Mouse (Mus musculus): ENCODE results near the gene Arsb. TPM values are rescaled to one million over a fixed set of nuclear protein-coding genes. Genes with fewer than 3 reads are reported as not detected.

Arsb gene
- polyA plus RNA-seq, 1 experiment: 49.7 TPM

DNA sequence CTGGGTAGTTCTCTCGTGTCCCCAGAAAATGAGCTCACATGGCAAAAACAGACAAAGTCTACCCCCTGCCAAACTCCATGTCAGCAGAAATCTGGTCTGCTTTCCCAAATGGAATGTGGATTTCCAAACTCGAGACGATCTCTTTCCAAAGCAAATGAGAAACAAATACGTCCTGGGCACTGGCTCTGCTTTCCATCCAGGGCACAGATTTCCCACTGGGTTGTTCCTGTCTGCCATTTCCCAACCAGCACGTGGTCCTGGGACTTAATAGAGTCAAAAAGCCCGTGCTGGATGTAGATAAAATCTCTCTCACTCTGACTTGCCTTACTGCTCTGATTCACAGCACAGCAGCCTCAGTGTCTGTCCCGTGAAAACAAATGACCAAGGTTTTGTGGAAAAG is 139.6 kb downstream of the Arsb start:
- 6% methylated on average over 7 of the region's 7 CpGs for WGBS
- peaks cover 7% of the 10 kb centered on the region for H3K4me1 ChIP-seq (ENCODE audit: control insufficient read depth, insufficient read depth, low read length)
- no peak overlapping the region for H3K27ac ChIP-seq (ENCODE audit: insufficient read depth, low read length)
- no peak overlapping the region for H3K4me3 ChIP-seq (replicated peaks; ENCODE audit: insufficient read depth, low read depth, low read length)
- TF ChIP-seq POLR2A (IDR thresholded peaks at IDR 0.05; ENCODE audit: borderline replicate concordance, insufficient read depth, low read length) (no peak), CTCF (IDR thresholded peaks at IDR 0.05; ENCODE audit: borderline replicate concordance, insufficient read depth, low read depth, low read length) (no peak)
- H3K27me3 ChIP-seq (ENCODE audit: control insufficient read depth, insufficient read depth, low read length): no peaks in the 10 kb centered on the region
- peak; percentile 31 to 52 for DNase-seq

DNA sequence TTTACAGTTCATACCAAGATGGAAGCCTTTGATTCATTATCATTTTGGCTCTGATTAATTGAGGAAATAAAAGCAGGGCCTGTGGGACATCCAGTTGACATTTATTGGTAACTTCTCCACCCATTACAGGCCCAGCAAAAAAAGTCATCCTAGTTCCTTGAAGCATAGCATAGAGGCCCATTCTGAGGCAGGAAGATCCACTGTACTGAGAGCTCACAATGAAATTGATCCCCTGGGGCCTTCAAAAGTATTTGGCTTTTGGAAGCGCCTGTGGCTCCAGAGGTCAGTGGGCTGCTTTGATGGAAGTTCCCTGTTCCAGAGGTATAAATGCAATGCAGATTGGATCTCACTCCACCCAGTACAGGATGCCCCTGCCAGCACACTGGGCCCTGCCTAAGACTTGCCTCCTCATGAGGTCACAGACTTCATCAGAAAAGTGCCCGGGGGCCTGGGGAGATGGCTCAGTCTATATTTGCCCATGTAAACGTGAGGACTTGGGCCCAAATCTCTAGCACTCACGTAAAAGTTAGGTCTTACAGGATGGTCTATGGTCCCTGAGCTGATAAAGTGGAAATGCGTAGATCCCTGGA is 141.0 kb downstream of the Arsb start:
- no peak overlapping the region for H3K27ac ChIP-seq (ENCODE audit: insufficient read depth, low read length)
- peaks cover 7% of the 10 kb centered on the region for H3K4me1 ChIP-seq (ENCODE audit: control insufficient read depth, insufficient read depth, low read length)
- WGBS: 95% methylated on average over 5 of the region's 5 CpGs
- no peak for TF ChIP-seq POLR2A (IDR thresholded peaks at IDR 0.05; ENCODE audit: borderline replicate concordance, insufficient read depth, low read length)
- TF ChIP-seq CTCF (IDR thresholded peaks at IDR 0.05; ENCODE audit: borderline replicate concordance, insufficient read depth, low read depth, low read length): no peak
- no peaks in the 10 kb centered on the region for H3K27me3 ChIP-seq (ENCODE audit: control insufficient read depth, insufficient read depth, low read length)
- DNase-seq: no peak
- no peak overlapping the region for H3K4me3 ChIP-seq (replicated peaks; ENCODE audit: insufficient read depth, low read depth, low read length)

DNA sequence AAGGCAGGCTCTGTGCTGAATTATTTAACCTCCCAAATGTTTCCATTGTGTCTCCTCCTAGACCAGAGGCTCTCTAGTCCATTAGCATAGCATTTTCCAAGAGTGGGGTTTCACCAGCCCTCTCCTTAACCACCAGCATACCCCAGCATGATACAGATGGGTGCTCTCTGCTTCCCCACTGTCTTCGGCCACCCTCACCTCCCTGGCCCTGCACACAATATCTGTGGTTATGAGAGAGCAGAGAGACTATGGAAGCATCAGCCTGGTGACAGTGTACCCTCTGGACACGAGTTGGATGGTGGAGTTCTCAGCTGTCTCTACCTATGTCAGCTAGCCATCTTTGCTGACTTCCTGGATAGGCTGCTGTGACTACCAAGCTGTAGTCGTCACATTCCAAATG is 142.8 kb downstream of the Arsb start:
- TF ChIP-seq POLR2A (IDR thresholded peaks at IDR 0.05; ENCODE audit: borderline replicate concordance, insufficient read depth, low read length): no peak
- TF ChIP-seq CTCF (IDR thresholded peaks at IDR 0.05; ENCODE audit: borderline replicate concordance, insufficient read depth, low read depth, low read length): no peak
- Histone ChIP-seq H3K27me3 (ENCODE audit: control insufficient read depth, insufficient read depth, low read length) (no peaks in the 10 kb centered on the region), H3K27ac (ENCODE audit: insufficient read depth, low read length) (no peak overlapping the region), H3K4me1 (ENCODE audit: control insufficient read depth, insufficient read depth, low read length) (peaks cover 7% of the 10 kb centered on the region), H3K4me3 (replicated peaks; ENCODE audit: insufficient read depth, low read depth, low read length) (no peak overlapping the region)
- 87% methylated on average over 3 of the region's 3 CpGs for WGBS
- no peak for DNase-seq

DNA sequence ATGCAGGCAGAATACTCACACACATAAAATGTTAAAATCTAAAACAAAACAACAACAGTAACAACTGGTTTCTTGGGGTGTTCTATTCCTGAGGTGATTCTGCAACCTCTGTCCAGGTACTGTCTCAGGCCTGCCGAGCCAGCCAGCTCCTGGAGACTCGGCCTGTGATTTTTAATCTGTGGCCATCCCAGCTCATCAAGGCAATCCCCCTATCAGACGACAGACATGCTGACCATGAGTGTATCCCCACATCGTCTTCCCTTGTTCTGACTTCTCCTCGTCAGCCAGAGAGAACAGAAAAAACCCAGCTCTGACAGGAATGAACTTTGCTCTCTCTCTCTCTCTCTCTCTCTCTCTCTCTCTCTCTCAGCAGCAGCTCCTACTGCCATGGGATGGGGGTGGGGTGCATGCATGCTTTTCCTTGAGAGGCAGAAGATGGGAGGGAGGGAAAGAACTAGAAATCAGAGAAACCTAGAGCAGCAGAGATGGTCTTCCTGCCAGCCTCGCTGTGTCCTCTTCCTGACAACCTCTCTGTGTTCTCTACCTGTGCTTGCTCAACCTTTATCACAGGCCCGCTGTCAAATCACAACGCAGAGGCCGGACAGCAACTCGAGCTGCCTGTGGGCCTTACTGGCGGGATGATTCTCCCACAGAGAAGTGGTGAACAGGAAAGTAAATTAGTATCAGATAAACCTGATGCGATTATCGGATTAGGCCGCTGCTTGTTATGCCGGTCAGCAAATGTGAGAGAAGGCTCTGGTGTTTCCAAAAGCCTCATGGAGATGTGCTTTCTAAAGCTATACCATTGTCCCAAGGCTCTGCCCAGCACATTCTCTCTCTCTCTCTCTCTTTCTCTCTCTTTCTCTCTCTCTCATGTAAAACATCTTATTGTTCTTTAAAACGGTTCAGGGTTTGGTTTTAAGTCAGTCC is 144.5 kb downstream of the Arsb start:
- Histone ChIP-seq H3K27ac (ENCODE audit: insufficient read depth, low read length) (no peak overlapping the region), H3K27me3 (ENCODE audit: control insufficient read depth, insufficient read depth, low read length) (no peaks in the 10 kb centered on the region), H3K4me1 (ENCODE audit: control insufficient read depth, insufficient read depth, low read length) (peaks cover 7% of the 10 kb centered on the region), H3K4me3 (replicated peaks; ENCODE audit: insufficient read depth, low read depth, low read length) (no peak overlapping the region)
- DNase-seq: no peak
- no peak for TF ChIP-seq CTCF (IDR thresholded peaks at IDR 0.05; ENCODE audit: borderline replicate concordance, insufficient read depth, low read depth, low read length)
- no peak for TF ChIP-seq POLR2A (IDR thresholded peaks at IDR 0.05; ENCODE audit: borderline replicate concordance, insufficient read depth, low read length)
- WGBS: 85% methylated on average over 16 of the region's 16 CpGs

DNA sequence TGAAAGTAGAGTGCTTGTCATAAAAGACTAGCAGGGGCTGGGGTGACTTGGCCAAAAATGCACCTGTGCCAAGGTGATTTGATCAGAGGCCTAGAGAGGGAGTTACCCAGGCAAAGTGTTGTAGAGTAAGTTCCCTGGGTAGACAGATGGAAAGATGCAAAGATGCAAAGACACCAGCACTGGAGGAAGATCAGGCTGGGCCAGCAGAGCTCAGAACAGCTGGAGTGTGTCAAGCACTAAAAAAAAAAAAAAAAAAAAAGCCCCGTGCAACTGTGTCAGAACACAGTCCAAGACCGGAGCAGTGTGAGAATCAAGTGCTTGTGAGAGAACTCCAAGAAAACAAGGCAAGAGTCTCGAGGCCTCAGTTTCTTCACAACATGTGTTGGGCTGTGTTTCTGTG is 148.1 kb downstream of the Arsb start:
- Histone ChIP-seq H3K27me3 (ENCODE audit: control insufficient read depth, insufficient read depth, low read length) (no peaks in the 10 kb centered on the region), H3K4me1 (ENCODE audit: control insufficient read depth, insufficient read depth, low read length) (no peaks in the 10 kb centered on the region), H3K4me3 (replicated peaks; ENCODE audit: insufficient read depth, low read depth, low read length) (no peak overlapping the region), H3K27ac (ENCODE audit: insufficient read depth, low read length) (no peak overlapping the region)
- 85% methylated on average over 3 of the region's 3 CpGs for WGBS
- no peak for TF ChIP-seq CTCF (IDR thresholded peaks at IDR 0.05; ENCODE audit: borderline replicate concordance, insufficient read depth, low read depth, low read length)
- TF ChIP-seq POLR2A (IDR thresholded peaks at IDR 0.05; ENCODE audit: borderline replicate concordance, insufficient read depth, low read length): no peak
- DNase-seq: peak in 1 of 2 experiments; percentile 1

DNA sequence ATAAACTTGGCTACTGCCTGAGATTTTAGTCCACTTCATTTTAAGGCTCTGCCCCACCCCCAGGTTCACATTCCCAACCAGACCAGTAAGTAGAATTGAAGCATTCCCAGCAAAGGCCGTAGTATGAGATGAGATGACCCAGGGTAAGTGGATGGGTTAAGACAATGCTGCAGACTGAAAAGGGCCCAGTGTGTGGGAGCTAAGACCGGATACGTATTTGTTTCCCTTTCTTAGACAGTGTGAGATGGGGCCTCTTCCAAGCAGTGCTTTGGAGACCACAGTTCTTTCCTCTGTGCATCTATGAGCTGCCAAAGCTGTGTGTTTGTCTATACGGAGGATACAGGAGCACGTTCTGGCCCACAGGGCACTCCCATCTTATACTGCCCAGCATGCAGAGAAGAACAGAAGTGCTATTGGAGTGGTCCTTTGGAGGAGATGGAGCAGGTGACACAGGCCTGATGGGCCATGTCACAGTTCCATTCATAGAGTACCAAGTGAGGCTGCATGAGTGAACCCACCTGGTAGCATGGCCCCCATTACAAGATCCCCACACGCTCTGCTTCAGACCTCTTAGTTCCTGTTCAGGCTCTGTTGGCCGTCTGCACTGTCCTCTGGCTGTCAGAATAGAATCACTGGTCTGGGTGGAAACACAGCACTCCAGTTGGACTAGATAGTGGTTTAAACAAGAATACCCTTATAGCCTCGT is 148.8 kb downstream of the Arsb start:
- WGBS: 92% methylated on average over 8 of the region's 8 CpGs
- H3K27me3 ChIP-seq (ENCODE audit: control insufficient read depth, insufficient read depth, low read length): no peaks in the 10 kb centered on the region
- no peak overlapping the region for H3K4me3 ChIP-seq (replicated peaks; ENCODE audit: insufficient read depth, low read depth, low read length)
- TF ChIP-seq CTCF (IDR thresholded peaks at IDR 0.05; ENCODE audit: borderline replicate concordance, insufficient read depth, low read depth, low read length) (no peak), POLR2A (IDR thresholded peaks at IDR 0.05; ENCODE audit: borderline replicate concordance, insufficient read depth, low read length) (no peak)
- peak in 1 of 2 experiments; percentile 0 for DNase-seq
- no peak overlapping the region for H3K27ac ChIP-seq (ENCODE audit: insufficient read depth, low read length)
- H3K4me1 ChIP-seq (ENCODE audit: control insufficient read depth, insufficient read depth, low read length): no peaks in the 10 kb centered on the region

DNA sequence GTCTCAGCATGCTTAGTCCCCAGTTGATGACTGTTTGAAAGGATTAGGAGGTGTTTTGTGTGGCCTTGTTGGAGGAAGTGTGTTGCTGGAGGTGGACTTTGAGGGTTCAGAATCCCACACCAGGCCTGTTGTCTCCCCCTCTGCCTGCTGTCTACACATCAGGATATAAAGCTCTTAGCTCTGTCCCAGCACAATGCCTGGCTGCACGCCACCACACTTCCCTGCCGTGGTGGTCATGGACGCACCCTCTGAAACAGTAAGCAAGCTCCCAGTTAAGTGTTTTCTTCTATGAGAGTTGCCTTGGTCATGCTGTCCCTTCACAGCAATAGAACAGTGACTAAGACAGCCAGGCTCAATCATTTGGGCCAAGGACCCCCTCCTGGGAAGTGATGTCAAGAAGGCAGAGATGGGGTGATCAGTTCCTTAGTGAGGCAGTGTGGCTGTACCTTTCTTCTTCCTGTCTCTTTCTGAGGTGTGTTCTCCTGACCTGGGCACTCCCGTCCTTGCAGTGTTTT is 149.4 kb downstream of the Arsb start:
- Histone ChIP-seq H3K4me3 (replicated peaks; ENCODE audit: insufficient read depth, low read depth, low read length) (no peak overlapping the region), H3K27ac (ENCODE audit: insufficient read depth, low read length) (no peak overlapping the region), H3K4me1 (ENCODE audit: control insufficient read depth, insufficient read depth, low read length) (no peaks in the 10 kb centered on the region), H3K27me3 (ENCODE audit: control insufficient read depth, insufficient read depth, low read length) (no peaks in the 10 kb centered on the region)
- 76% methylated on average over 4 of the region's 4 CpGs for WGBS
- TF ChIP-seq CTCF (IDR thresholded peaks at IDR 0.05; ENCODE audit: borderline replicate concordance, insufficient read depth, low read depth, low read length) (no peak), POLR2A (IDR thresholded peaks at IDR 0.05; ENCODE audit: borderline replicate concordance, insufficient read depth, low read length) (no peak)
- no peak for DNase-seq

Data from cerebellum, adult 2 months (tissue).